Mouse (Mus musculus): ENCODE results near the gene Gm10563.

- TF ChIP-seq CTCF (IDR thresholded peaks at IDR 0.05; ENCODE audit: control insufficient read depth, insufficient read depth, insufficient replicate concordance, low read depth, low read length) (no peak), POLR2A (IDR thresholded peaks at IDR 0.05; ENCODE audit: control insufficient read depth, low read depth, low read length) (no peak)
These were observed 48.9 kb upstream of the Gm10563 start, which contains the start of gene Fndc10 for GRCm38 (mm10) chr4:155694111-155694481.
